Mouse (Mus musculus) cerebellum, postnatal 14 days (tissue): ENCODE measurements around the gene Afdn.
"Not testable (repeated sequence)": the region's sequence is repeated elsewhere in the genome, so short reads cannot be mapped to it uniquely, and the experiment has no call there.

Experiments
- DNase-seq, 2 experiments: peaks; one replicate each; pipeline ENCODE4 v3.0.0; 2021; ENCODE audit warnings: mixed read lengths in 2 of 2

Gene Afdn

GRCm38 (mm10) chr17:13883540-13883939 is 123.2 kb downstream of the Afdn start:
- no peak for DNase-seq

DNA sequence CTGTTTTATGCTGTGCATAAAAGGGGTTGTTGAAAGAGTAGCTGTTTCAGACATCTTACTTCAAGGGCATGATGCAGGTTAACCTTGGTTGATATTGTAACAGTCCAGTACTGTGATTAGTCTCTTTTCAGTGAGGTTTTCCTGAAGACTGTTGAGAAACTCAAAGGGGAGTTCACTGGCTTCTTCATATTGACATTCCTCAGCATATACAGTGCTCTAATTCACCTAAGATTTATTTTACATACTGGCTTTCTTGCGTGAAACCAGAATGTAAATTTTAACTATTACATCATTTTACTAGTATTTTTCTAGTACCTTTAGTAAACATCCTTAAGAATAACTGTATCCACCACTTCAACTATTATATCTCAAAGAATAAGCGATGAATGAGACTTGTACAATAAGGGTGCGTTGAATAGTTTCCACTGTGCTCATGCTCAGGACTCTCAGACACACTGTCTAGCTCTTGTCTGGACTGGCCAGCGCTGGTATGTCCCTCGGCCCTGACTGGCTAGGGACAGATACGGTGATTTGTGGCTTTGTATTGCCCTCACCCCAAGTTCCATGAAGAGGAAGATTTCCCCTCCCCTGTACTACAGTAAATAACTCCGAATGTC is 129.6 kb downstream of the Afdn start:
- no peak for DNase-seq

GRCm38 (mm10) chr17:13890932-13891331 is 130.6 kb downstream of the Afdn start:
- no peak for DNase-seq

- no peak for DNase-seq
Measured at GRCm38 (mm10) chr17:13898838-13899237, 138.5 kb downstream of the Afdn start.

- no peak for DNase-seq
Measured at GRCm38 (mm10) chr17:13899241-13899640, 138.9 kb downstream of the Afdn start.

- DNase-seq, result no peak
Measured at GRCm38 (mm10) chr17:13903793-13904192, 143.5 kb downstream of the Afdn start.

DNA sequence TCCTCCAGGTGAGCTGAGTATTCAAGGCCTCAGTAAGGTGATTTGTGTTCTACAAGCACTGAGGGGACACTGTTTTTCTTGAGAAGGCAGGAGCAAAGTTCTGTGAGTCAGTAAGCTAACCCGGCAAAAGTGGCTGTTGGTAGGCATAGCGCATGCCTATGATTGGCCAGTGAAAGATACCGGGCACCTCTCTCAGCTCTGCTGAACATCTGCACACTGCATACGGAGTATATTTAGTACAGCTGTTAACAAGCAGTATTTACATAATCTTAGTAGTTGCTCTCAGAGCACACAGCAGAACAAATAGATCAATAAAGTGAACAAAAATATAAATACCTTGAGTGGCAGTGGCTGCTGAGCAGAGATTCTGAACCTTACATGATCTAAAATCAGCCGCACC is 146.7 kb downstream of the Afdn start:
- DNase-seq, result no peak

- no peak for DNase-seq
Measured at GRCm38 (mm10) chr17:13907681-13908080, 147.3 kb downstream of the Afdn start.

- no peak for DNase-seq
Measured at GRCm38 (mm10) chr17:13913951-13914350, 153.6 kb downstream of the Afdn start.

DNA sequence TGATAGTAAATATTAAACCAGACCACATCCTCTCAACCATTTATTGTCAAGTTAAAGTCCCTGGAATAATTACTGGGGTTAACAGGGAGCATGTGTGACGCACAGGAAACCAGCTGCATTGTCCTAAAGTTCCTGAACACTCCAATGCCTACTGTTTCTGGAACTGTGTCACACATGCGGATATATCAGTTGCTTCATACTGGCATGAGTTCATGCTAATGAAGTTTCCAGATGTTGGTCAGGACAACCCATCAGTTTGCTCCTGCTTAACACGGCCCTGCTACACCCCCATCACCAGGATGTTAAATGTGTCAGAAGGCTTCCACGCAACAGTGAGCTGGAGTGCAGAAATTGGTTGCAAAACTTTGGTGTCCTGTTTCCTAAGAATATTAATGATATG is 154.2 kb downstream of the Afdn start:
- DNase-seq, result no peak

DNA sequence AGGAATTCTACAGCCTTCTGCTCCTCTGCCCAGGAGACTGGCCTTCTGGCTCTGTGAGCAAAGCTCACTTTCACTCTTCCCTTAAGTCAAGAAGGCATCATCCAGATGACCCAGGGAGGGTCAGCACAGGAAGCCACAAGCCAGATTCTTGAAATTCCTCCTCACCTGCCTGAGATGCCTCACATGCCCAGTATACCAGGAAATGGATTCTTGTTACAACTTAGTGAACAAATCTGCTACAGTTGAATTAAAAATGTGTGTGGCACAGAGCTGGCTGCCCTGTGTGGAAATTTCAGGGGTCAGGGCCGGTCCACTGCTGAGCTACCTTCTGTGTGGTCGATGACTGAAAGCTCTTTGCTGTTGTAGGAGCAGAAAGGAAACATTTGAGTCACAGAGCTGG is 160.4 kb downstream of the Afdn start:
- DNase-seq, result no peak

GRCm38 (mm10) chr17:13923418-13923817 is 163.1 kb downstream of the Afdn start:
- DNase-seq, result peak; percentile 19 to 36

DNA sequence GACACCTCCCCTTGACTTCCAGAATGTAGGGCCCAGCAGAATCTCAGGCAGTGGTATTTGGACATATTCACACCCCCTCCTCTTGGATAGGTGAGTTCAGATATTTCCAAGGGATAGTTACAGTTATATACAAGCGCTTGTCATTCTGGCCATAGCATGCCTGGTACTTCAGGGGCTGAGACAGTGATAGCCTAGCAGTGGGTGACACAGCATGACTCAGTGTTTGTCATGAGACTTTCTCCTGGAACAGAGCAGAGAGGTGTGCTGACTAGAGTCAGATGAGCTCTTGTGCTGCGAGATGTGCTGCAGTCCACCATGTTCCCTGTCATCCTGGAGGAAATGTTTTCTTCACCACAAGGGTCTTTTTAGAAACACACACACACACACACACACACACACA is 164.2 kb downstream of the Afdn start:
- DNase-seq, result no peak

DNA sequence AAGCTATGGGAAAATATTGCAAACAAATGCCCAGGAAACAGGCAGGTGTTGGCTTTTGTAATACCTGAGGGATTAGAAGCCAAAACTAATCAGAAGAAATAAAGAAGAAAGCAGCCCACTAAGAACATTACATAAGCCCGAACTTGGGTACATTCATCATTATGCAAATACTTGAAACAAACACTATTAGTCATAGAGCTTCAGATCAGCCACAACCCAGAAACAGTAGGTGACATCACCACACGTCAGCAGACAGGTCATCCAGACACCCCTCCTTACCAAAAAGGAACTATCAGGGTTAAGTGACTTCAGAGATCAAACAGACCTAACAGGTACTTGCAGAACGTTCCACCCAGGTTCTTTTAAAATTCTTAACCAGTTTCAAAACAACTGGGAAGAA is 165.6 kb downstream of the Afdn start:
- DNase-seq, result no peak

DNA sequence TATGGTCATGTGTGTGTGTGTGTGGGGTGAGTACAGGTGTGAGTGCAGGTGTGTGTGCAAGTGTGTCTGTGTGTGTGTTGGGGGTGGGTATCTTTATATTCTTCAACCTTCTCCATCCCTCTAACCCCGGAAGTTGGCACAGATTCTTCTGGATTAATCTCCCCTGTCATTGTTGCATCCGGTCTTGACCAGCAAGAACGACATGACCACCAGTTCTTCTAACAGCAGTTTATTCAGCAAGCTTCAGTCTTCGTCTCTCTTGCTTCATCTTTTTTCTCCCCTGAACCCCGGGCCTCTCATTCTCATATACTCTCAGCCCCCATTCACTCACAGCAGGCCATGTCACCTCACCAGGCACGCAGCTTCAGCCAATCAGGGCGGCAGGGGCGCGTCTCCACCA is 170.1 kb downstream of the Afdn start:
- DNase-seq, result no peak

DNA sequence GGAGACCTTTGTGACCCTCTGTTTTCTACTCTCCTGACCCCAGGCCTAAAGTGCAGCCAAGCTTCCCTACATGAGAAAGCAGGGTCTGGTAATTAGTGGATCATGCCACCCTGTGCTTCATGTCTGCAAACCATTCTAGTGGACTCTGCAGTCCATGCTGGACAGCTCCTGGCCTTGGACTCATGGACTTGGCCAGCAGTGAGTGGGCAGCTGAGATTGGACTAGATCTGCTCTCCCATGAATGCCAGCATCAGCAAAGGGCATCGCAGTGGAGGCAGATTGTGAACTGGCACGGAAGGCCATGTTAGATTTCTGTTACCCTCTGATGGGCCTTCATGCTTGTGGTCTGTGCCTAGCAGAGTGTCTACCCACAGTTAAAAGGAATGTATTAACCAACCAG is 175.0 kb downstream of the Afdn start:
- DNase-seq, result peak in 1 of 2 experiments; percentile 35

- no peak for DNase-seq
Measured at GRCm38 (mm10) chr17:13937787-13938186, 177.4 kb downstream of the Afdn start.

GRCm38 (mm10) chr17:13938652-13939051 is 178.3 kb downstream of the Afdn start:
- DNase-seq, result peak in 1 of 2 experiments; percentile 30

GRCm38 (mm10) chr17:13939231-13939630 is 178.9 kb downstream of the Afdn start:
- DNase-seq, result not testable (repeated sequence)

- no peak for DNase-seq
Measured at GRCm38 (mm10) chr17:13940487-13940886, 180.1 kb downstream of the Afdn start.

GRCm38 (mm10) chr17:13948073-13948472 is 187.7 kb downstream of the Afdn start, which contains the start of gene Gm7168:
Gm7168 (plus strand) TSS chr17:13948373.
- not testable (repeated sequence) for DNase-seq

DNA sequence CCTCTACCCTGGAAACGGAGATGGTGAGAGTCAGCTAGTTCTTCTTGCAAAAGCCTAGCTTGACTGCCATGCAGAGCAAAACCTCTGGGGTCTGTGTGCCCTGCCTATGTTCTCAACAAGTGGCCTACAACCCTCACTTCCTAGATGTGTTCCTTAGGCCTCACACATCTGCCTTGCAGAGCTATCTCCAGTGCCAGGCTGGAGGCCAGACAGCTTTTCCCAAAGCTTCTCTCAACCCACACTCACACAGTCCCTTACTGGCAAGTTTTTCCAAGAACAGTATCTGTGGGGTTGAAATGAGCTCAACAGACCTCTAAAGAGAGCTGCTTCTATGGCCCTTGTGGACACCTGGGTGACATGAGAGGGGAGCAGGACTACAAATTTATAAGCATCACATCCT is 191.2 kb downstream of the Afdn start:
- not testable (repeated sequence) for DNase-seq
